Mouse (Mus musculus) c-Kit-positive CD71-negative TER-119-negative erythroid progenitor cells, embryonic 14.5 days (primary cell): Measurements from ENCODE around the gene Arhgef2.

Experiments
- DNase-seq: peaks from one replicate; pipeline ENCODE4 v3.0.0-alpha.2; 2013; ENCODE audit warnings: low read depth

Gene Arhgef2

GRCm38 (mm10) chr3:88684236-88684979, 78.6 kb downstream of the Arhgef2 start:
- no peak for DNase-seq

- DNase-seq: peak; percentile 95
Measured at GRCm38 (mm10) chr3:88684980-88685941, 79.5 kb downstream of the Arhgef2 start, which contains the start of gene Khdc4. Gene Khdc4, plus strand, starts transcription at chr3:88685803.

GRCm38 (mm10) chr3:88685958-88686451, 80.2 kb downstream of the Arhgef2 start:
- DNase-seq: no peak

- no peak for DNase-seq
Measured at GRCm38 (mm10) chr3:88686734-88687611, 81.2 kb downstream of the Arhgef2 start.

DNA sequence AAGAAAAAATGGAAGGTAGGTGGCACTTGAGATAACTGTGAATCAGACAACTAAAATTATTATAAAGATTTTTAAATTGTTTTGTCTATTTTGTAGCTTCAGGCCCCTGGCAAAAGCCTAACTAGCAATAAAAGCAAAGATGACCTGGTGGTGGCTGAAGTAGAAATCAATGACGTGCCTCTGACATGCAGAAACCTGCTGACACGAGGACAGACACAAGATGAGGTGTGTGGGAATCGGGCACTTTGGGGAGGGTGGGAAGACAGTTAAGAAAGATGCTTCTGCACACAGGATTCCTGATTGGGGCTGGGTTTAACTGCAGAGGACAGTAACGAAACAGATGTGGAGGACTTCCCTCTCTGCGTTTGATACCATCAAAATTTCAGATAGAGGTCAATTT, 83.3 kb downstream of the Arhgef2 start:
- no peak for DNase-seq

DNA sequence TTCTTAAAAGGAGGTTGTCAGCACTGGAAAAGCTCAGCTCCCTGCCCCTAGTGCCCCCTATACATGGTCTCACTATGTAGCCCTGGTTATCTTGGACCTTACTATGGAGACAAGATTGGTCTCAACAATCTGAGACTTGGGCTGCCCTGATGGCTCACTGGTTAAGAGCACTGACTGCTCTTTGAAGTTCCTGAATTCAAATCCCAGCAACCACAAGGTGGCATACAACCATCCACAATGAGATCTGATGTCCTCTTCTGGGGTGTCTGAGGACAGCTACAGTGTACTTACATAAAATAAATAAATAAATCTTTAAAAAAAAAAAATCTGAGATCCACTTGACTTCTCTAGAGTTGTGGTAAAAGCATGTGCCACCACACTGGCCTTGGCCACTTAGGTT, 89.8 kb downstream of the Arhgef2 start:
- DNase-seq: no peak
